In genomic region chr7:28982274-28983013, GRCm38 (mm10) we compare ENCODE assay signal across 8 mouse cellular contexts. TPM values are rescaled to one million over a fixed set of nuclear protein-coding genes. Genes with fewer than 3 reads are reported as not detected.
A peak's percentile ranks its signal among the peaks of the same experiment; 100 is the strongest.
DNase-seq lines count a peak whose midpoint lies in the region; ATAC-seq and TF ChIP-seq lines count a peak whose summit lies in the region.

No protein-coding gene starts in this region.

- ATAC-seq in hematopoietic stem cell, adult 5-6 weeks (replicated peaks in 1 of 2; ENCODE audit: insufficient read depth in 1 of 2, low FRiP score in 2 of 2, low TSS enrichment in 1 of 2, low read depth in 1 of 2, poor library complexity in 2 of 2, severe bottlenecking in 2 of 2), result peak; percentile 67 to 74
- peak; percentile 39 for ATAC-seq in liver, embryonic 14.5 days (ENCODE audit: insufficient read depth)

- H3K36me3 ChIP-seq in embryonic facial prominence, embryonic 10.5 days (replicated peaks), result peaks cover 23% of the 10 kb centered on the region
- H3K36me3 ChIP-seq in liver, embryonic 14.5 days (replicated peaks; ENCODE audit: control insufficient read depth, insufficient read depth, low read depth), result peaks cover 23% of the 10 kb centered on the region

- 15% methylated on average over 19 of the region's 19 CpGs for WGBS in embryonic facial prominence, embryonic 10.5 days
- WGBS in liver, embryonic 14.5 days (ENCODE audit: insufficient replicate concordance), result 6% methylated on average over 19 of the region's 19 CpGs

- TF ChIP-seq CTCF in liver, embryonic 14.5 days (IDR thresholded peaks at IDR 0.05; ENCODE audit: low read depth), result no peak

- TF ChIP-seq EP300 in liver, embryonic 14.5 days (IDR thresholded peaks at IDR 0.05; ENCODE audit: low read depth), result no peak

- H3K4me2 ChIP-seq in liver, embryonic 14.5 days (ENCODE audit: low read depth), result peak overlapping the region; percentile 68

- DNase-seq in gastrocnemius, postnatal 25 days, result peak; percentile 45
- DNase-seq in gastrocnemius, adult 18-20 months (ENCODE audit: low spot score), result no peak
- DNase-seq in embryonic facial prominence, embryonic 10.5 days (ENCODE audit: low spot score), result no peak
- no peak for DNase-seq in liver, embryonic 14.5 days (ENCODE audit: low read depth in 3 of 3, low spot score in 3 of 3)
- DNase-seq in natural killer cell, adult 2 months (ENCODE audit: low spot score in 2 of 2), result peak; percentile 58 to 91
- no peak for DNase-seq in ovary, postnatal 14 days (ENCODE audit: low spot score)
- DNase-seq in layer of hippocampus, adult 9-11 months, result no peak

- no peaks in the 10 kb centered on the region for H3K27me3 ChIP-seq in embryonic facial prominence, embryonic 10.5 days (replicated peaks; ENCODE audit: low read depth, poor library complexity, severe bottlenecking)
- no peaks in the 10 kb centered on the region for H3K27me3 ChIP-seq in liver, embryonic 14.5 days (ENCODE audit: control insufficient read depth, insufficient read depth, low read length)

- H3K27ac ChIP-seq in embryonic facial prominence, embryonic 10.5 days (replicated peaks), result peak overlapping the region; percentile 89
- peak overlapping the region; percentile 82 for H3K27ac ChIP-seq in liver, embryonic 14.5 days

- H3K4me1 ChIP-seq in embryonic facial prominence, embryonic 10.5 days, result peaks cover 24% of the 10 kb centered on the region
- H3K4me1 ChIP-seq in liver, embryonic 14.5 days (replicated peaks; ENCODE audit: control insufficient read depth in 2 of 2, insufficient read depth in 2 of 2, low read length in 1 of 2), result peaks cover 16 to 22% of the 10 kb centered on the region in 2 experiments

- H3K4me3 ChIP-seq in embryonic facial prominence, embryonic 10.5 days, result peak overlapping the region; percentile 84
- peak overlapping the region; percentile 90 to 94 for H3K4me3 ChIP-seq in liver, embryonic 14.5 days (ENCODE audit: insufficient read depth in 1 of 2, low read depth in 2 of 2, low read length in 2 of 2)

- peak overlapping the region; percentile 81 for H3K9ac ChIP-seq in liver, embryonic 14.5 days (replicated peaks)

- no peaks in the 10 kb centered on the region for H3K9me3 ChIP-seq in embryonic facial prominence, embryonic 10.5 days
- H3K9me3 ChIP-seq in liver, embryonic 14.5 days (ENCODE audit: control insufficient read depth, low read length), result no peaks in the 10 kb centered on the region

RNA-seq across cellular contexts. Expression of gene Map4k1, which starts 0.6 kb away (rescaled TPM):
- total RNA-seq in gastrocnemius, postnatal 25 days (2021), result under 1 TPM; 0.29 to 0.36 TPM
- under 1 TPM; 0.24 to 0.59 TPM for total RNA-seq in gastrocnemius, adult 18-20 months (2021)
- 11.6 and 14.4 TPM in 2 replicates for polyA plus RNA-seq in embryonic facial prominence, embryonic 10.5 days (2016; fragmentation: Nextera tagmentation; extraction: Ambion mirVana)
- total RNA-seq in hematopoietic stem cell, adult 5-6 weeks (2017), result 63.0 and 69.6 TPM in 2 replicates
- 16.7 and 17.3 TPM in 2 replicates for polyA plus RNA-seq in liver, embryonic 14.5 days (2012; rRNA removed)
- 24.9 and 27.4 TPM in 2 replicates for polyA plus RNA-seq in liver, embryonic 14.5 days (2014; fragmentation: Nextera tagmentation; extraction: Ambion mirVana)

RNA-seq across cellular contexts. Expression of gene Eif3k, which starts 0.8 kb away (rescaled TPM):
- total RNA-seq in gastrocnemius, postnatal 25 days (2021), result 100 to 1,000 TPM; 116 to 137 TPM
- 100 to 1,000 TPM; 128 TPM for total RNA-seq in gastrocnemius, adult 18-20 months (2021)
- 444 and 454 TPM in 2 replicates for polyA plus RNA-seq in embryonic facial prominence, embryonic 10.5 days (2016; fragmentation: Nextera tagmentation; extraction: Ambion mirVana)
- total RNA-seq in hematopoietic stem cell, adult 5-6 weeks (2017), result 321 and 414 TPM in 2 replicates
- polyA plus RNA-seq in liver, embryonic 14.5 days (2012; rRNA removed), result 281 and 283 TPM in 2 replicates
- polyA plus RNA-seq in liver, embryonic 14.5 days (2014; fragmentation: Nextera tagmentation; extraction: Ambion mirVana), result 283 and 288 TPM in 2 replicates

RNA-seq across cellular contexts. Expression of gene Actn4, which starts 20.3 kb away (rescaled TPM):
- total RNA-seq in gastrocnemius, postnatal 25 days (2021), result 10 to 100 TPM; 36.7 to 45.8 TPM
- 10 to 100 TPM; 29.6 to 46.1 TPM for total RNA-seq in gastrocnemius, adult 18-20 months (2021)
- 260 and 269 TPM in 2 replicates for polyA plus RNA-seq in embryonic facial prominence, embryonic 10.5 days (2016; fragmentation: Nextera tagmentation; extraction: Ambion mirVana)
- total RNA-seq in hematopoietic stem cell, adult 5-6 weeks (2017), result 38.5 and 43.5 TPM in 2 replicates
- 80.4 and 86.2 TPM in 2 replicates for polyA plus RNA-seq in liver, embryonic 14.5 days (2012; rRNA removed)
- polyA plus RNA-seq in liver, embryonic 14.5 days (2014; fragmentation: Nextera tagmentation; extraction: Ambion mirVana), result 94.5 and 105 TPM in 2 replicates

Comparison
In these comparisons a context has a peak if more than half of its experiments do, and no peak if none do; other contexts are left out.
1. DNase-seq: peak in gastrocnemius, postnatal 25 days (single experiment) and natural killer cell, adult 2 months (2 of 2); none in gastrocnemius, adult 18-20 months (single experiment), embryonic facial prominence, embryonic 10.5 days (single experiment), liver, embryonic 14.5 days (0 of 3), ovary, postnatal 14 days (single experiment) and layer of hippocampus, adult 9-11 months (single experiment).
2. RNA of gene Map4k1, which starts 0.6 kb away (total RNA-seq): 63.0 to 69.6 TPM in hematopoietic stem cell, adult 5-6 weeks; 0.24 to 0.59 TPM in gastrocnemius, adult 18-20 months and 0.29 to 0.36 TPM in gastrocnemius, postnatal 25 days; every median in the first group is over 10 times any median in the second.